Mouse (Mus musculus) CH12.LX (cell line): ENCODE data around the gene Alyref. TPM values are rescaled to one million over a fixed set of nuclear protein-coding genes. Genes with fewer than 3 reads are reported as not detected.

Source experiments
- DNase-seq: peaks from one replicate; pipeline ENCODE4 v3.0.0-alpha.2; 2013; ENCODE audit errors: extremely low read depth
- H3K27ac ChIP-seq: 2 replicates; pipeline ENCODE4 v1.5.1; 2012; ENCODE audit warnings: low read depth, mild to moderate bottlenecking, control low read depth, moderate library complexity; ENCODE audit not compliant: insufficient read depth
- H3K27me3 ChIP-seq: replicated peaks from 2 replicates; pipeline ENCODE3; 2012; ENCODE audit warnings: inconsistent platforms
- H3K36me3 ChIP-seq, 2 experiments: replicated peaks in 1 of 2; 2 replicates each; pipeline versions ENCODE3 to v1.6.1; 2012; ENCODE audit warnings: inconsistent platforms in 1 of 2, low read length in 1 of 2, mild to moderate bottlenecking in 1 of 2, mixed read lengths in 1 of 2, moderate library complexity in 1 of 2; ENCODE audit not compliant: control insufficient read depth in 1 of 2, insufficient read depth in 1 of 2
- H3K4me1 ChIP-seq, 2 experiments: 2 replicates each; pipeline ENCODE4 v1.6.1; 2012; ENCODE audit warnings: inconsistent platforms in 1 of 2, moderate library complexity in 1 of 2; ENCODE audit not compliant: insufficient read depth in 2 of 2, control insufficient read depth in 1 of 2
- H3K4me2 ChIP-seq: 2 replicates; pipeline ENCODE4 v1.6.1; 2012; ENCODE audit warnings: low read depth, mild to moderate bottlenecking, control low read depth; ENCODE audit not compliant: poor library complexity, insufficient read depth, severe bottlenecking
- H3K4me3 ChIP-seq, 3 experiments: fragments of 150-350 bp in 1 of 3; sonication (generic) in 1 of 3; replicated peaks in 1 of 3; 2 replicates each; pipeline versions ENCODE3 to v1.5.1; 2011 to 2012; ENCODE audit warnings: low read depth in 2 of 3, low read length in 2 of 3, mild to moderate bottlenecking in 2 of 3, moderate library complexity in 2 of 3, control low read depth in 1 of 3, improper control_type of control experiment in 1 of 3, inconsistent platforms in 1 of 3, mixed read lengths in 1 of 3; ENCODE audit not compliant: poor library complexity in 1 of 3
- H3K79me2 ChIP-seq: replicated peaks from 2 replicates; pipeline ENCODE4 v1.6.1; 2012; ENCODE audit warnings: mild to moderate bottlenecking, moderate library complexity; ENCODE audit not compliant: control insufficient read depth, poor library complexity, insufficient read depth, severe bottlenecking; ENCODE audit errors: extremely low read depth
- H3K9ac ChIP-seq: 2 replicates; pipeline ENCODE4 v1.6.1; 2012; ENCODE audit warnings: low read depth, mild to moderate bottlenecking, control low read depth, moderate library complexity; ENCODE audit not compliant: insufficient read depth
- H3K9me3 ChIP-seq: replicated peaks from 2 replicates; pipeline ENCODE3; 2012; ENCODE audit warnings: low read length, inconsistent platforms, mixed read lengths
- BHLHE40 ChIP-seq: IDR thresholded peaks from 2 replicates; pipeline ENCODE4 v1.6.1; 2011; ENCODE audit warnings: mild to moderate bottlenecking, low read depth, low read length, improper control_type of control experiment
- CHD1 ChIP-seq: IDR thresholded peaks from 2 replicates; pipeline ENCODE4 v1.6.1; 2012; ENCODE audit warnings: low read depth, low read length, improper control_type of control experiment, inconsistent platforms
- CTCF ChIP-seq, 2 experiments: IDR thresholded peaks in 1 of 2; conservative IDR thresholded peaks in 1 of 2; 2 replicates each; pipeline ENCODE4 v1.5.1; 2011 to 2012; ENCODE audit warnings: low read depth in 2 of 2, low read length in 2 of 2, improper control_type of control experiment in 1 of 2, inconsistent platforms in 1 of 2, mild to moderate bottlenecking in 1 of 2, moderate library complexity in 1 of 2
- E2F4 ChIP-seq: IDR thresholded peaks from 2 replicates; pipeline ENCODE4 v1.6.1; 2011; ENCODE audit warnings: low read depth, low read length, improper control_type of control experiment; ENCODE audit not compliant: insufficient replicate concordance
- ELF1 ChIP-seq: IDR thresholded peaks from 2 replicates; pipeline ENCODE4 v1.6.1; 2014; ENCODE audit warnings: low read depth, mild to moderate bottlenecking, inconsistent platforms, low read length, improper control_type of control experiment
- EP300 ChIP-seq: IDR thresholded peaks from 2 replicates; pipeline ENCODE4 v1.6.1; 2011; ENCODE audit warnings: low read length, improper control_type of control experiment
- ETS1 ChIP-seq: conservative IDR thresholded peaks from 2 replicates; pipeline ENCODE4 v1.6.1; 2012; ENCODE audit warnings: low read depth, mild to moderate bottlenecking, inconsistent platforms, low read length, improper control_type of control experiment, moderate library complexity
- JUND ChIP-seq: conservative IDR thresholded peaks from 2 replicates; pipeline ENCODE4 v1.6.1; 2011; ENCODE audit warnings: low read depth, low read length, improper control_type of control experiment
- MAX ChIP-seq: IDR thresholded peaks from 2 replicates; pipeline ENCODE4 v1.6.1; 2011; ENCODE audit warnings: low read length, improper control_type of control experiment
- MAZ ChIP-seq: IDR thresholded peaks from 2 replicates; pipeline ENCODE4 v1.6.1; 2012; ENCODE audit warnings: low read depth, mild to moderate bottlenecking, inconsistent platforms, low read length, improper control_type of control experiment, moderate library complexity
- MEF2A ChIP-seq: IDR thresholded peaks from 2 replicates; pipeline ENCODE4 v1.6.1; 2014; ENCODE audit warnings: low read depth, mild to moderate bottlenecking, inconsistent platforms, low read length, improper control_type of control experiment, borderline replicate concordance
- MYC ChIP-seq: IDR thresholded peaks from 2 replicates; pipeline ENCODE4 v1.6.1; 2011; ENCODE audit warnings: low read depth, mild to moderate bottlenecking, improper control_type of control experiment, low read length
- NELFE ChIP-seq: IDR thresholded peaks from 2 replicates; pipeline ENCODE4 v1.6.1; 2011; ENCODE audit warnings: low read depth, low read length, improper control_type of control experiment
- NRF1 ChIP-seq: IDR thresholded peaks from 2 replicates; pipeline ENCODE4 v1.6.1; 2014; ENCODE audit warnings: low read depth, mild to moderate bottlenecking, inconsistent platforms, low read length, improper control_type of control experiment, moderate library complexity
- POLR2AphosphoS2 ChIP-seq: IDR thresholded peaks from 2 replicates; pipeline ENCODE4 v1.6.1; 2011; ENCODE audit warnings: low read depth, low read length, improper control_type of control experiment
- RAD21 ChIP-seq: IDR thresholded peaks from 2 replicates; pipeline ENCODE4 v1.6.1; 2011; ENCODE audit warnings: low read depth, mild to moderate bottlenecking, low read length, improper control_type of control experiment, moderate library complexity
- SMC3 ChIP-seq: IDR thresholded peaks from 2 replicates; pipeline ENCODE4 v1.6.1; 2011; ENCODE audit warnings: low read depth, low read length, improper control_type of control experiment
- UBTF ChIP-seq: IDR thresholded peaks from 2 replicates; pipeline ENCODE4 v1.6.1; 2012; ENCODE audit warnings: low read depth, mild to moderate bottlenecking, inconsistent platforms, low read length, improper control_type of control experiment, moderate library complexity
- USF1 ChIP-seq: IDR thresholded peaks from 2 replicates; pipeline ENCODE4 v1.6.1; 2014; ENCODE audit warnings: low read depth, mild to moderate bottlenecking, inconsistent platforms, low read length, improper control_type of control experiment
- ZC3H11A ChIP-seq: IDR thresholded peaks from 2 replicates; pipeline ENCODE4 v1.6.1; 2012; ENCODE audit warnings: low read depth, mild to moderate bottlenecking, inconsistent platforms, low read length, improper control_type of control experiment
- ZNF384 ChIP-seq: IDR thresholded peaks from 2 replicates; pipeline ENCODE4 v1.6.1; 2012; ENCODE audit warnings: low read depth, low read length, improper control_type of control experiment, inconsistent platforms
- dilution Hi-C: fragments of 300-500 bp; cut with MboI; formaldehyde crosslinking; loops from 2 replicates; pipeline ENCODE4 v1.14.3; 2020; ENCODE audit warnings: low sequenced_read_pairs; ENCODE audit not compliant: extremely low pct_unique_long_range_greater_than_20kb, extremely low pct_ligation_motif_present
- in situ Hi-C: fragments of 300-500 bp; cut with MboI; formaldehyde crosslinking; loops from 3 replicates; pipeline ENCODE4 v1.14.3; 2019; ENCODE audit warnings: low sequenced_read_pairs, low pct_ligation_motif_present, low pct_unique_long_range_greater_than_20kb, mixed read lengths
- polyA plus RNA-seq: library from polyadenylated mRNA; unstranded; fragments of >175 nt; gene quantifications from 2 replicates; pipeline ENCODE4 v1.2.1, GENCODE M21; 2012; ENCODE audit warnings: low read depth; ENCODE audit not compliant: insufficient read length
- total RNA-seq, 2 experiments: library from RNA; depleted of rRNA; stranded (reverse); fragments of 300-350 nt in 1 of 2; fragments of >200 nt in 1 of 2; gene quantifications; 2 replicates each; pipeline ENCODE4 v1.2.3; 2012 to 2014

Gene Alyref
- total and polyA plus RNA-seq, 3 experiments, result 358 to 582 (median 451) TPM

- dilution Hi-C loops (no loop called here), in situ Hi-C loops (no loop called here)
- Histone ChIP-seq H3K27me3 (no peaks in the 10 kb centered on the region), H3K9me3 (no peaks in the 10 kb centered on the region), H3K4me1 (peaks cover 8 to 41% of the 10 kb centered on the region in 2 experiments), H3K4me2 (no peak overlapping the region), H3K4me3 (no peak overlapping the region), H3K27ac (no peak overlapping the region), H3K36me3 (peaks cover 62 to 79% of the 10 kb centered on the region in 2 experiments), H3K9ac (no peak overlapping the region), H3K79me2 (peaks cover 22% of the 10 kb centered on the region)
- TF ChIP-seq USF1 (no peak), MAZ (no peak), POLR2AphosphoS2 (no peak), ZC3H11A (no peak), EP300 (no peak), E2F4 (no peak), MEF2A (no peak), UBTF (no peak), CHD1 (no peak), BHLHE40 (no peak), ELF1 (no peak), RAD21 (no peak), JUND (no peak), MYC (no peak), MAX (no peak), ZNF384 (no peak)
- DNase-seq, result no peak
Observed at GRCm38 (mm10) chr11:120613481-120613972, 15.4 kb upstream of the Alyref start.

GRCm38 (mm10) chr11:120612763-120613162, 14.6 kb upstream of the Alyref start:
- Histone ChIP-seq H3K27me3 (no peaks in the 10 kb centered on the region), H3K9ac (no peak overlapping the region), H3K27ac (no peak overlapping the region), H3K9me3 (no peaks in the 10 kb centered on the region), H3K4me1 (peaks cover 8 to 34% of the 10 kb centered on the region in 2 experiments), H3K4me3 (no peak overlapping the region), H3K4me2 (no peak overlapping the region), H3K79me2 (peaks cover 22% of the 10 kb centered on the region), H3K36me3 (peaks cover 61 to 80% of the 10 kb centered on the region in 2 experiments)
- in situ Hi-C loops (no loop called here), dilution Hi-C loops (no loop called here)
- DNase-seq, result peak; percentile 67
- TF ChIP-seq RAD21 (peak; percentile 73), CTCF (conservative IDR thresholded peaks at IDR 0.05 in 1 of 2, IDR thresholded peaks at IDR 0.05 in 1 of 2; ENCODE audit: low read depth in 2 of 2, low read length in 2 of 2) (peak; percentile 40 to 82; a peak in 2 of 4 replicates), SMC3 (peak; percentile 73), ETS1 (no peak), NRF1 (0 out of 2 replicates have a peak, but pooled peaks have one; percentile 17), NELFE (no peak; the same call in 1 of the 2 replicates)
